Mouse (Mus musculus) erythroid progenitor cell, adult 5-6 weeks (primary cell): ENCODE results near the gene Ahcy. TPM values are rescaled to one million over a fixed set of nuclear protein-coding genes. Genes with fewer than 3 reads are reported as not detected.
"Not testable (repeated sequence)": the region's sequence is repeated elsewhere in the genome, so short reads cannot be mapped to it uniquely, and the experiment has no call there.

Experiments
- ATAC-seq: replicated peaks from 2 replicates; pipeline ENCODE4 v1.8.0; 2016; ENCODE audit warnings: moderate number of reproducible peaks, mild to moderate bottlenecking, moderate TSS enrichment, inconsistent platforms; ENCODE audit not compliant: poor library complexity, low FRiP score, severe bottlenecking
- total RNA-seq, 2 experiments: library from RNA; stranded (forward) in 1 of 2; stranded (reverse) in 1 of 2; fragments of 150-400 nt in 1 of 2; fragments of 186-747, 209-891 nt in 1 of 2; gene quantifications; 2 replicates each; pipeline versions ENCODE4 v1.2.3 to v1.2.4; 2015 to 2017; ENCODE audit warnings: low replicate concordance in 2 of 2

The Ahcy gene
- total RNA-seq, 2 experiments from 2014 or later: 8.7 to 17.6 TPM

DNA sequence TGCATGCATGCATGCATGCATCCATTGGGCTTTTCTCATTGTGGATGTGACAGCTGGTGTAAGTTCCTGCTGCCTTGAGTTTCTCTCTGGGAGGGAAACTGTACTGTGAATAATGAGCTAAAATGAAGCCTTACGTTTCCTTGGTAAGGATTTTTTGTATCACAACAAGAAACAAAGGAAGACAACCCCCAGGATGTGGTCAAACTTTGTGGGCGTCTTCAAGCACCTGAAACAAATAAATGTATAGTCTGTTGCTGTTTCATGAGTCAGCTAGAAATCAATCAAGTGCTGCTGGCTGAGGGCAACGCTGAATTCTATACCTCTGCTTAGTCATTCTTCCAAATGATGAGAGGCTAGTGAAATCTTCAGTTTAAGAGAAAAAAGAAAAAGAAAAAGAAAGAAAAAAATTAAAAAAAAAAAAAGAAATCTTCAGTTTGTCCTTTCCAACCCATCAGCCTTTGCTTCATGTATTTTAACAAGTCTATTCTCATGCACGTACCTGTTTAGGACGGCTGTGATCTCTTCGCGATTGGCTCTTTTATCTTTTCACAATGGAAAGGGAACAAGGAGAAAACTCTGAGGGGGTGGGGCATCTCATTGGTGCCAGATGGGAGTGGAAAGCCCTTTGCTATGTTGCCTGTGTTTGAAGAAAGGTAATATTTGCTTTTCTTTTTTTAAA, 5.3 kb upstream of the Ahcy start:
- ATAC-seq: no peak

DNA sequence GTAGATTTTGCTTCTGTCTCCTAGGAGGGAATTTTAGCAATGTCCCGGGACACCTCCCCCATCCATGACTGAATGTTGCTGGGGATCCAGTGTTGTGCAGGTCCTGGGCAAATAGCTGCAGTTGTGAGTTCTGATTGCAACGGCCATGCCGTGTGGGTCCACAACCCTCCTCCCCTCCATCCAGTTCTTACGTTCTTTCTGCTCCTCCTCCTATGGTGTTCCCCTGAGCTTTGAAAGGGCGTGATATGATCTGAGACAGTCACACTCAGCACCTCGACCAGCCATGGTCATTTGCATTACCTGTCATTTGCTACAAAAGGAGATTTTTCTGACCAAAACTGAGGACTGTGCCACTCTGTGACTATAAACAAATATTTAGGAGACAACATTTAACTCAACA, 1.4 kb upstream of the Ahcy start:
- no peak for ATAC-seq

DNA sequence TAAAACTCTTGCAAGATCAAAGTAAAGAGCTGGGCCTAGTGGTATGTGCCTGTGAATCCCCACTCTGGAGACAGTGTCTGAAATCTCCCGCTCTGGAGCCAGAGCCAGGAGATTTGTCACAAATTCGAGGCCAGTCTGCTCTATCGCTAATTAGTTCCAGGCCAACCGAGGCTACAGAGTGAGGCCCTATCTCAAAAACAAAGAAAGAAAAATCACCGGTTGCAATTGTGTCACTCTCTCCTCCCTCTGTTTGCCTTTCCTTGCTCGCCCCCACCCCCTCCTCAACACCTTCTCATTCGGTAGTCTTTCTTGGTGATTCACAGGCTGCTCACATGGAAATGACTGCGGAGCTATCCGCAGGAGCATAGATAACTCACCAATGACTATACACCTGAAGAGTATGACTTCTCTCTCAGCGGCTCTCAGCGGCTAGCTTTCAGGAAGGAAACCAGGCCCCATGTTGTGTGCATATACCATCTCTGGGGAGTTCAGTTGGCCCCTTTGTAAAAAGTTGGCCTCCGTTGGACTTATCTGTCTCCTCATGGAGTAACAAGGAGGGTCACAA, 551 bp upstream of the Ahcy start:
- ATAC-seq: no peak; the same call in 1 of the 2 replicates

DNA sequence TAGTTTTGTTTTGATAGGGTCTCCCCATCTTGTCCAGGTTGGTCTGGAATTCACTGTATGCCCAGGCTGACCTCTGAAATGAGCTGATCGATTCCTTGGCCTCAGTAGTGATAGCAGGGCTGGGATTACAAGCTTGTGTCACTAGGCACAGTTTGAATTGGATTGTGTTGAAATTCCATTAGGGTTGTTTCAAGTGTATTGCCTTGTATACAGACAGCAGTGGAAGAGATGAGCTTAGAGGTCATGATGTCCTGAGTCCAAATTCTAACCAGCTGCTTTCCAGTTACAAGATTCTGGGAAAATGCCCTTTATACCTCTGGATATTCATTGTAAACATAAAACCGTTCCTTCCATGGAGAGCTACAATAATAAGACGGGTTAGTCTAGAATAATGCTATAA, 950 bp downstream of the Ahcy start:
- ATAC-seq: no peak

DNA sequence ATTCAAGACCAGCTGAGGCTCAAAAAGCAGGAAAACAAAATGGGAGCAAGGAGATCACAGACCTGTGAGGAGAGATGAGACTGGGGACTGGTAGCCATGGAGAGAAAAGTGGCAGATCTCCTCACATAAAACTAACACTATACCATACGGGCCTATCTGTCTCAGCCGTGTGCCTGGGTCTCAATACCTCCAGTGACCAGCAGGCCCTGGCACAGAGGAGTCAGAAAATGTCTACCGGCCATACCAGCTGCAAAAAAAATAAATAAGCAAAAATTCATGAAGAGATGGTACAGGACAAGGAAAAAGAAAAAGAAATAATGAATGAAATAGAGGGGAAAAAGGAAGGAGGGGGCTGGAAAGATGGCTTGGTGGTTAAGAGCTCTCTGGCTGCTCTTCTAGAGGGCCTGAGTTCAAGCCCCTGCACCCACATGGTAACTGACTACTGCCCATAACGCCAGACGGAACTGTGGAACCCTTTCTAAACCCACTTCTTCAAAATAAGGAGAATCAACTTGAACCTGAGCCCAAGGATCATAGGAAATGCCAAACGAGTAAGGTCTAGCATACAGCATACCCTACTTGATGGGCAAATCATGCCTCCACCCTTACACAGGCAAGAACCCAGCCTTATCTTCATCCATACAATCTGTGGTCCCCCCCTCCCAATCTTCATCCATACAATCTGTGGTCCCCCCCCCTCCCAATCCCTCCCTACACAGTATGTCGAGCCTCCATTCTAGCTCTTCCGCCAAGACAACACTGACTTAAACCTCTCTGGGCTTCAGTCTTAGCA, 1.7 kb downstream of the Ahcy start:
- no peak for ATAC-seq

DNA sequence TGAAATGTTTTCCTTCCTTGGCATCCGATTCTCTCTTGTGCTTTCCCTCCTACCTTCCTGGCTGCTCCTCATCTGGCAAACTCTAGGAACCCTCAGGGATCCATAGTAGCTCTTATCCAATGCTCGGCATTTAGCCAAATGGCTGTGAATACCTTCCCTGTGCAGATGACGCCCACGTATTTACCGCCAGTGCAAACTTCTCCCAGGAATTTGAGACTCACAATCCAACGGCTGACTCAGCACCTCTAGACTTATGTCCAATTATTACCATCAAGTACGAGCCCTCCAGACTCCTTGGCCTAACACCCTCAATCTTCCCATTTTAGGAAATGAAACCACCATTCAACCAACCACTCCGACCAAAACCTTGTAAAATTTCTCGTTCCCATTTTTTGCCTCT, 3.3 kb downstream of the Ahcy start:
- ATAC-seq: no peak

DNA sequence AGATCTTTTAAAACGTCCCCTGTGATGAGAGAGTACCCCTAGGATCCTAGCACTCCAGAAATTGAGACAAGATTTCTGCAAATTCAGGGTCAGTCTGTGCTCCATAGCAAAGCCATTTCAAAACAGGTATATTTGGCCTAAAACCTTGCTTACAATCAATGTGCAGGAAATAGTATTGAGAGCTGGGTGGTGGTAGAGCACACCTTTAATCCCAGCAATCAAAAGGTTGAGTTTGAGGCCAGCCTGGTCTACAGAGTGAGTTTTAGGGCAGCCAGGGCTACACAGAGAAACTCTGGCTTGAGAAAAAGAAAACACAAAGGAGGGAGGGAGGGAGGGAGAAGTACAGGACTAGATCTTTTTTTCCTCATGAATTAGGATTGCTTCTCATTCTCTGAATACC, 16.9 kb downstream of the Ahcy start:
- no peak for ATAC-seq

DNA sequence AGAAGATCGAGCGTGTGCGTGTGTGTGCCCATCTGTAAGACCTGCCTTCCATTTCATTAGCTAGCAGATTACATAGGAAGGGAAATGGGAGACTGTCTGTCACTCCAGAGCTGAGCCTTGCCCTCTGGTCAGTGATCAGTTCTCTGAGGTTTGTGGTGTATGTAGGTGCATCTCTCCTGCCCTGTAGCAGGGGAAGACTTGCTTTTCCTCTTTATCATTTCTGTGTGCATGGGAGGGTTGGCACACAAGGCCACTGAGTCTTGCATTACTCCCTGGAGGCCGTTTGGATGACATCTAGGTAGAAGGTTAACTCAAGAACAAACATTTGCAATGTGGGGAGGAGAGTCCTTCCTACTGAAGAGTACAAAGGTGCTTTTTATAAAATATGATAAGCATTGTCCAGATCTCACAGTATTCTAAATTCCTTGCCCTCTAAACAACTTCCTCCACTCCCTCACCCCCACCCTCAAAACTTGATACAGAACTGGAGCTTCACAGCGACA, 18.2 kb downstream of the Ahcy start:
- no peak for ATAC-seq

DNA sequence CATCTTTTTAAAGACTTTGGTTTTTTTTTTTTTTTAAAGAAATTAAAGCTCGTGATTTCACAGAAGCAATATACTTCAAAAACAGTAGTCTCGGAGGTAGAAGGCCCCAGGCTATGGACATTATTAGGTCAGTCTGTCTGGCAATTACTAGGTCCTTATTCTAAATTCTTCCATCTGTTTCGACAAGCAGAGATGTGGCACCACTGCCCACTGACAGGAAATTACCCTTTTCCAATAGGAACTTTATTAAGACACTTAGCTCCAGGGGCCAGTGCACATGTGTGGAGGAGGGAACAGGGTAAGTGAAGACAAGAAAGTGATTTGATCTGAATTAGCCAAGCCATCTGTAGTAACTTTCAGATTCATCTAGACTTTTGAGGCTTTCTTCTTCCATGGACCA, 19.6 kb downstream of the Ahcy start:
- no peak for ATAC-seq

DNA sequence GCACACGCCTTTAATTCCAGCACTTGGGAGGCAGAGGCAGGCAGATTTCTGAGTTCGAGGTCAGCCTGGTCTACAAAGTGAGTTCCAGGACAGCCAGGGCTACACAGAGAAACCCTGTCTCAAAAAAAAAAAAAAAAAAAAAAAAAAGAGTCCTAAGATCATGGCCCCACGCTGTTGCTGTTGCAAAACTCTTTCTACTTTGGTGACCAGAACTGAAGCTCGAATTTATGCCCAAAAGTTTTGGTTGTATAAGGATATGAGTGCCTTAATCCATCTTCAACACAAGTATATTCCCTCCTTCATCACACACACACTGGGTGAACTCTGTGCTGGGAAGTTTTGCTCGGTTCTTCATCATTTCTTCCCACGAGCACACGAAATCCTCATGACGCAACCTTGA, 20.8 kb downstream of the Ahcy start:
- ATAC-seq: not testable (repeated sequence)

DNA sequence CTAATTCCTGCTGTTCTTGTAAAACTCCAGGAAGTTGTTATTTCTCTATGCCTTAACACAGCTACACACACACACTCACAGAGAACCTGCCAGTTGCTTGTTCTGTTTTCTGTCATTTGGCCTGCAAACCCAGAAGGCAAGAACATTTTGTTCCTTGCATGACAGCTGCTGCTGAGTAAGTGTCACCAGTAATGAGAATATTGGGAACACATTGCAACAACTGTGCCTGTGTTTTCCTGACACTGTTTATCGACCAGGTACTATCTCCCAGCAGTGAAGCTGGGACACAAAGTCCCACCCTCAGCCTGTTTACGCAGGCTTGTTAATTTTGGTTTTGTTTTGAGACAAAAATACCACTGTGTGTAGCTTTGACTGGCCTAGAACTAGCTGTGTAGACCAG, 21.6 kb downstream of the Ahcy start:
- no peak for ATAC-seq

DNA sequence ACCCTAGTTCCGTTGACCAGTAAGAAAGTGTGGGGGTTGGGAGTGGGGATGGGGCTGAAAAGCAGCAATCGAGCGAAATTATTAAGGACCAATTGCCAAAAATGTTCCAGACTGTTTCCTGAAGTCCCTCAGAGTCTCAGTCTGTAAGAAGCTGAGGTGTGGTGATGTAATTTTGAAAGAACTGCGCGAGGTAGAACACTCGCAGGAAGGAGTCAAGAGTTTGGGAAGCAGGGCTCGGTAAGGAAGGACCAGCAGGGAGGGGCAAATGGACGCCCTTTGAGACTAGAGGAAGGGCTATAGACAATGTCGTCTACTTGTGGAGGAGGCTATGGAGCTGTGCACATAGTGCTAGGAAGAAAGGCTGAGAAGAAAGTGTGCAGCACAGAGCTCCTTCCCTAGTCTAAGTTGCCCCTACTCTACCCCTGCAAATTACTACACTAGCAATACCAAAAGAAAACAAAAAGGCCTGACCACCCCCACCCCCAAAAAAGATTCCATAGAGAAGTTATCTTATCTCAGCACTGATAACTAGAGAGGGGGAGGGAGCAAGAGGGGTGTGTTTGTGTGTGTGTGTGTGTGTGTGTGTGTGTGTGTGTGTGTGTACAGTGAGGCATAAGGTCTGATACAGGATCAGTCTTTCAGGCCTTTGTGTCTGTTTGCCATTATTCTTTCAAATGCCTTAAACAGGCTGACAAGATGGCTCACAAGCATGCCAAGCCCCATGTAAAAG, 22.5 kb downstream of the Ahcy start:
- no peak for ATAC-seq

DNA sequence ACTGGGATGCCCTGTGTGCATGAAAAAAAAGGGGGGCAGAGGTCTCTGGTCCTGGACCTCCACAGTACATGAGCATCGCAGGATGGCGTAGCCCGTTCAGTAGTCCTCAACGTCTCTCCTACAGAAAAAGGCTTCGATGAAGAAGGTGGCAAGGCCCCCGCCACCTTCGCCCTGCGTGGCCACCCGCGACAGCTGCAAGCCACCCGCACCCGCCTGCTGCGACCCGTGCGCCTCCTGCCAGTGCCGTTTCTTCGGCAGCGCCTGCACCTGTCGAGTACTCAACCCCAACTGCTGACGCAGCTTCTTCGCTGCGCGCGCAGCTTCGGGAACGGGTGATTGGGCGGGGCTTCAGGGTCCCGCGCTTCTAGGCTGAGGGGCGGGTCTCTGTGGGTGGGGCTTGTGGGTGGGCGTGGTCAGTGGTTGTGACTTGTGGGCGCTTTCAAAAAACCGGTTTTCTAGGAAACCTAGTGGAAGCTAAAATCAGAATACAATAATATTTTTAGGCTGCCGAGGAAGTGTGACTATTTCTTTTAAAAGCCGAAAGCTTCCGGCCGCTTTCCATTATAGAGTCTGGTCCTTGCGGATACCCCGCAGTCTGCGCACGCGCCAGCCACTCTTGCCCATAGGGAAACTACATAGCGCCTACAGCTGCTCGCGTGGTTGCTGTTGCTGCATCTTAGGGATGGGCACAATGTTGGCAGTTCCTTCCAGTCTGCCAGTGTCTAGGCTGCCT, 23.6 kb downstream of the Ahcy start:
- ATAC-seq: peak; percentile 95

DNA sequence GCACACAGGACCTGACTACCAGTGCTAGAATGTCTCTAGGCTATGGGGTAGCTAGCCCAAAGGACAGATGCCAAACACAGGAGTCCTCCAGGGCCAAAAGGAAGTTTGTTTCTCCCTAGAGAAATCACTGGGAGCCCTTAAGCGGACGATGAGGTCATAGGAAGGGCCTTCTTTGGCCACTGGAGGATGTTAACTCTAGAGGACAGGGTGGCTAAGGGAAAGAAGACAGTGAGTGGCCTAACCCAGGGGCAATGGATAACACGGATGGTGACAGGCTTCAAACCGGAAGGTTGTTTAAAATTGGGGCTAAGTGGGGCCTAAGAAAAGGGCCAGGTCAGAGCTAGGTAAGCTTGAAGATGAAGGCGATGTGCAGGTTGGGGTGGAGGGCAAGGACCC, 24.2 kb downstream of the Ahcy start:
- ATAC-seq: peak; percentile 26

DNA sequence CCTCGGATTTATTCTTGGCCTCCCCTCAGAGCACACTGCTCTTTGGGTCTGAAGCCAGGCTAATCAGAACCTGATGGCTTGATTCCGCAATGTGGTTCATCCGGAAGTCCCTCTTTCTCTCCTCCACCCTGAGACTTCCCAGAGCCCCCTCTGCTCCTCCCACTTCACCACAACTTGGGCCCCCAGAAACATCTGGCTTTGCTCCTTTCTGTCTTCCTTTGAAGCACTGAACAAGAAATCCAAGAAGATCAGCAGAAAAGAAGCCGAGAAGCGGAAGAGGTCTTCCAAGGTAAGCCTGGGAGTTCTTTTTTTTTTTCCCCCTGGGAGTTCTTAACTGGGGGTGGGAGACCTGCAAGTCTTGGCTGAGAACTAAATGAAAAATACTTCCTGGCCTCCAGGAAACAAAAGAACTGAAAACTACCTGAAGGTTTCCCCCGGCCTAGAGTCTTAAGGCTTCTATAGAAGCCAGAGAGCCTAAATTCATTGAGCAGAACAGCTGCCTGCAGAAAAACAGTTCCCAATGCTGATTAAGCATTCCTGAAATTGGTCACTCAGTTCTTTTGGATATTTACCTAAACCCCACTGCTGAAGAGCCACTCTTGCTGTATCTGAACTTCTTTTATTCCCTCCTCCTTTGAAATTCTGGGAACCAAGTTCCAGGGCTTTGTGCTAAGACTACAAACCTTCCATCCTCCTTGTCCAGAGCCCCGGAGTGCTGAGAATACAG, 26.7 kb downstream of the Ahcy start:
- ATAC-seq: no peak

DNA sequence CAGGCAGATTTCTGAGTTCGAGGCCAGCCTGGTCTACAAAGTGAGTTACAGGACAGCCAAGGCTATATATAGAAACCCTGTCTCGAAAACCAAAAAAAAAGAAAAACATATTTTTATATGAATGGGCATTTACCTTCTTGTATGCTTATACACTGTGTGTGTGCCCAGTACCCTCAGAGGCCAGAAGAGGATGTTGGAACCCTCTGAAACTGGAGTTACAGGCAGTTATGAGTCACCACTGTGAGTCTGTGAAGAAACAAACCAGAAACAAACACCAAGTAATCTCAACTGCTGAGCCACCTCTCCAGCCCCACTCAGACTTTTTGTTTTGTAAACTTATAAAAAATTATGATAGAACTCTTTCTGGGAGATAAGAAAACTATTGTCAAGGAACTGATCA, 27.5 kb downstream of the Ahcy start:
- no peak for ATAC-seq

DNA sequence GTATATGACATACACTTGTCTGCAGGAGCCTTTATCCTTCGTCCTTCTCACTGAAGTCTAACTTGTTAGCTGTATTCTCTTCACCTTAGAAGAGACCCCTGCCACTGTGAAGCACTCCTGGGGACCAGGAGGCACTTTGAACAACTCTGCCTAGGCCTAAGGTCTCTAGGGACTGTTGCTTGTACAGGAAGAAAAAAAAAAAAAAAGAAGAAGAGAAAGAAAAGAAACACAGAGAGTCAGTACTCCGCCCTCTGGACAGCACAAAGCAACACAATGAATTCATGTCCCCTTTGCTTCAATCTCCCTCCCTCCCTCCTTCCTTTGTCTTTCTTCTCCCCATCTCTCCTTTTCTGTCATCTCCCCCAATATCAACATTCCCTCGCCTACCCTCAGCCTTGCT, 29.2 kb downstream of the Ahcy start:
- ATAC-seq: no peak

DNA sequence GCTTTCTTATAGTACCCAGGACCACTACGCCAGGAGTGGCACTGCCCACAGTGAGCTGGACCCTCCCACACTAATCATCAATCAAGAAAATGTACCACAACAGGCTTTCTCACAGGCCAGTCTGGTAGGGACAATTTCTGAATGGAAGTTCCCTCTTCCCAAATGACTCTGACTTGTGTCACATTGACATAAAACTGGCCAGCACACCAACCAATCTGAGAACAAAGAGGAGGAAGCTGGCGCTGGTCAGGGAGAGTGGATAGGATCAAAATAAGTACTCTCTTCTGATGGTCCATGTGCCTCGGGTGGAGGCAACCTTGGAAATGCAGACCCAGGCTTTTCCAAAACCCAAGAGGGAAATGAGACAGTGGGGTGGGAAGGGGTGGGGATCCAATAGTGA, 29.8 kb downstream of the Ahcy start:
- no peak for ATAC-seq

DNA sequence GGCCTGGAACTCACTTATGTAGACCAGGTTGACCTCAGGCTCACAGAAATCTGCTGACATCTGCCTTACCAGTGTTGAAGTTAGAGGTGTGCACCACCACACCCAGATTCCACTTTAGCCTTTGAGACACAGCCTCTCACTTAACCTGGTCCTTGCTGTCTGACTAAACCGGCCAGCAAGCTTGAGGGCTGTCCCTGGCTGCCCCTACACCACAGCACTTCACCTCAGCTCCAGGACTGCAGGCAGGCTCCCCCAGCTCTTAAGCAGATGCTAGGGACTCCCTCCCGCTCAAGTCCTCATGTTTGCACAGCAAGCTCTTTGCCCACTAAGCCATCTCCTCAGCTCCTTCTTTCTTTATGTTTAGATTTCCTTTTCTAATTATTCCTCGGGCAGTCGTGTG, 34.3 kb downstream of the Ahcy start:
- no peak for ATAC-seq
